Mouse (Mus musculus) left cerebral cortex, adult 18-20 months (tissue): ENCODE measurements around the gene Nr6a1. TPM values are rescaled to one million over a fixed set of nuclear protein-coding genes. Genes with fewer than 3 reads are reported as not detected.

Experiments used
- DNase-seq, 2 experiments: peaks; one replicate each; pipeline ENCODE4 v3.0.0; 2021 to 2022; ENCODE audit warnings: low spot score in 2 of 2, mixed read lengths in 1 of 2
- total RNA-seq, 2 experiments: library from RNA; stranded (reverse); gene quantifications; 2 replicates each; pipeline ENCODE4 v1.2.3; 2021

Gene Nr6a1
- total RNA-seq, 2 experiments from 2014 or later = 10.7 to 11.9 TPM

DNA sequence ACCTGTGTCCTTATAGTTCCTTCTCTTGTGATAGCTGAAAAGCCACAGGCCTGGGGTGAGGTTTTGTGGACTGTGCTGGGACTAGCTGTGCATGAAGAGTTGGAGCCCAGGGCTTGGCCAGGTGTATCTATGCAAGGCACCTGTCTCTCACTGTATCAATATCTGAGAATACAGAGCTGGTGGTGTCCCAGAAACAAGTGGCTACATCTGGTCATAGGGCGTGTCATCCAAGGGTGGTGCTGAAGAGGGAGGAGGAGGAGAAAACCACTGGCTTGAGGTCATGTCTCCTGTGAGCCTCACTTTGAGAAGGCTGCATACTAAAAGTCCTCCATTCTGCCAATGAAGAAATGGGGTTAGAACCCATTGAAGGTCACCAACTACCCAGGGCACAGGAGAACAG lies 10.5 kb upstream of the Nr6a1 start:
- DNase-seq = no peak

DNA sequence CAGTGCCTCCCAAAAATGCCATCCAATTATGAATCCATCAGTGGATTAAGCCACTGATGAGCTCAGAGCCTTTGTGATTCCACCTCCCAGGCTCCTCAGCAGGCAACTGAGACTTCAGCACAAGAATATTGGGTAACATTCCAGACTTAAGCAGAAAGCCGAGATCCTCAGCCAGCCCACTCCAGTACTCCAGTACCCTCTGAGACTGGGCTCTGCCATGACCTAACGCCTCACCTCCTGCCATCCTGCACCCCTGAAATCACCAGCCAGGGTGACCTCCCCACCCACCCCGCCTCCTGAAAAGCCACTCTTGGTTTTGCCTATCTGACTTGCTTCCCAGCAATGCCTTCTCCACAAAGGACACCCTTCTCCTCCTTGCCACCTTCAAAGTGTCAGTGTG lies 9.9 kb upstream of the Nr6a1 start:
- no peak for DNase-seq

DNA sequence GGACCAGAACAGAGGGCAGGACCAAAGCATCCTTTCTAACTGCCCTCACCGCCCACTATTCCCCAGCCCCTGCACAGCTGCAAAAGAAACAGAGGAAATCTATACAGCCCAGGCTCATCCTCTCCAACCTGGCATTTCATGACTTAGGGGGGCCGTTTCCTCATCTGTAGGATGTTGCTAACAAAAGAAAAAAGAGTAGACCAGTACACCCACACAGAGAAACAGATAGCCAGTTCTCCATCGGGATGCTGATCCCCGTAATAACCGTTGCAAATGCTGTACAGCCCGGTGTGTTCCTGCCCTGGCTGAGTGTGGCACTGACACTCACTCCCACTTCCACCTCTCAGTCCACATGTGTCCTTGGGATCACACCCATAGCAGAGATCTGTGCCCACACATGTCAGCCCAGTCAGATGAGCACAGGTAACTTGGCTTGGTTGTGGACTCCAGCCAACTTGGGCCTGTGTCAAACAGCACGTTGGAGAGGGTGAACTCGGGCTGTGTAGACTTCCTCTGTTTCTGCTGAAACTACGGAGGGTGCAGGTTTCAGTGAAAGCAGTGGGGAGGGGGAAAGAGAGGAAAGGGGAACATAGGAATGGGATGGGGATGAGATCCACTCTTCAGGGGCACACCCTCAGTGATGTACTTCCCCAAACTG lies 9.4 kb upstream of the Nr6a1 start:
- no peak for DNase-seq

DNA sequence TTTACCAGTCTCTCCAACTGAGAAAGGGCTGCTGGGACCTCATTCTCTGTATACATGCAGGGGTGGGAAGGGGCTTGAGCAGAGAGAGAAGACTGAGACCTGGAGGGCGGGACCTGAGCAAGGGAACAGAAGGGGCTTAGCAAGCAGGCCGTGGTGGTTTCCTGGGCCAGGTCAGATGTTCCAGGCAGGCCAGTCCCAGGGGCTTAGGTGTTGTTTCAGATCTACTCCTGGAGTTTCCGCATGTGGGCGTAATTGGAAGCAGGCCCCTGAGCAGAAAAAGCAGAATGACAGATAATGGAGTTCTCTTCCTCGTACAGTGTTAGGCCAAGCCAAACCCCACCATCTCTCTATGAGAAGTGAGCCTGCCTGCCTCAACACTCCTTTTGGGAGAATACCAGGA lies 7.4 kb upstream of the Nr6a1 start:
- no peak for DNase-seq

DNA sequence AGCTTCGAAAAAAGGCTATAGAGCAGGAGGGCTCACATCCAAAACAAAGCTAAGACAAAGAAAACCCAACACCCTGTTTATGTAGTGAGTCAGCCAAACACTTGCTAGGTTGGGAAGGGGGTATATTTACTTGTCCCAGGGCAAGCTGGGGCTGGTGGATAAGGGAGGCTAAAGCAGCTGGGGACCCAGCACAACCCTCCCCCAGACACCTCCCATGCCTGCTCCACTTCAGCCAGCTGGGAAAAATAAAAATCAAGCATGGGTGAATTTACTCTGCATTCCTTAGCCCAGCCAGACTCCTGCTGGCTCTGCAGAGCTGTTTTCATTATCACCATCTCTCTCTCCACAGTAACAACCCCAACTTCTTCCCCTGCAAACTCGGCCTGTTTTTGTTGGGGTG lies 6.4 kb upstream of the Nr6a1 start:
- no peak for DNase-seq

DNA sequence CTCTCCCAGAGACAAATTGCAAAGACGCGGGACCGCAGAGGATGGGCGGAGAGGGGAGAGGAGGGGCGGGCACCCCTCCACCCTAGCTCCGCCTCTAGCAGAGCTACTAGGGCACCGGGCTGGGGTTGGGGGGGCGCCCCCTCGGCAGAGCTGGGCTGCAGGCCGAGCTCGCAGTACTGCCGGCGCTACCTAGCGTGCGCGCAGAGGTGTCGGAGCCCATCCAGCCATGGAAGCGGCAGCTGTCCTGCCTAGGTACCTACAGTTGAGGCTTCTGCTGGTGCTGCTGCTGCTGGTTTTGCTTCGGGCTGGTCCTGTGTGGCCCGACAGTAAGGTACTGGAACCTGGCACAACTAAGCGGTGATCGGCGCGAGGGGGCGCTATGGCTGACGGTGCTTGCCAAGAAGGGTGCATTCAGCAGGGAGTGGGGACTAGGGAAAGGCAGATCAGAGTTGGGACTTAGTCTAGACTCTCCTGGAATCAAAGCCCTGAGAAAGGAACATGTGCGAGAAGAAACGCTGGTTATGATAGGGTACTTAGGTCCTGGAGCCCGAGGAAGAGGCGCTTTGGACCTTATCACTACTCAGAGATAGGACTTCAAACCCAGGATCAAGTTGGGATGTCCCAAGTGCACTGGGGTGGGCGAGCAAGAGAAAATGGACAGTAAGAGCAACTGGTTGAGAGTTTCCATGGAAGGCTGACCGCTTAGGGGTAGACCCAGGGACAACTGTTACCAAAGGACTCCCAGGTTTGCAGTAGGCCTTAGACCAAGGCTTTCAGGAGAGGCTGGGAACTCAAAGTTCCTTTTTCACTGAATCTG lies 4.6 kb upstream of the Nr6a1 start, which contains the start of gene Olfml2a:
Olfml2a (plus strand) TSS at position 128 of the 817 bp plus-strand sequence.
- DNase-seq = peak; percentile 50 to 73

DNA sequence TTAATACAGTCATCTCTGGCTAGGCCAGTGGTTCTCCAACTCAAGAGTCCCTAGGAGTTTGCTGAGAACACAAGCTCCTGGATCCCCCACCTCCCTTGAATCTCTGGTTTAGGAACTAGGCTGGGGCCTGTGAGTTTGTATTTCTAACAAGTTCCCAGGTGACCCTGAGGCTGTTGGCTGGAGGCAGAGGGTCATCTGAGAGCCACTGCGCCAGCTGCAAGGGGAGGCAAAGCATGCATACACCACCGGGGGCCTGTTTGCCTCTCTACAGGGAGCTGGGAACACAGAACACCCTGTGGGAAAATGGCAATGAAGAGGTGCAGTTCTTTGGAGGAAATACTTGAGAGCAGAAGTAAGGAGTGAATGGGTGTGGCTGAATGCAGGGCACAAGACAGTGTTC lies 2.8 kb upstream of the Nr6a1 start:
- no peak for DNase-seq

DNA sequence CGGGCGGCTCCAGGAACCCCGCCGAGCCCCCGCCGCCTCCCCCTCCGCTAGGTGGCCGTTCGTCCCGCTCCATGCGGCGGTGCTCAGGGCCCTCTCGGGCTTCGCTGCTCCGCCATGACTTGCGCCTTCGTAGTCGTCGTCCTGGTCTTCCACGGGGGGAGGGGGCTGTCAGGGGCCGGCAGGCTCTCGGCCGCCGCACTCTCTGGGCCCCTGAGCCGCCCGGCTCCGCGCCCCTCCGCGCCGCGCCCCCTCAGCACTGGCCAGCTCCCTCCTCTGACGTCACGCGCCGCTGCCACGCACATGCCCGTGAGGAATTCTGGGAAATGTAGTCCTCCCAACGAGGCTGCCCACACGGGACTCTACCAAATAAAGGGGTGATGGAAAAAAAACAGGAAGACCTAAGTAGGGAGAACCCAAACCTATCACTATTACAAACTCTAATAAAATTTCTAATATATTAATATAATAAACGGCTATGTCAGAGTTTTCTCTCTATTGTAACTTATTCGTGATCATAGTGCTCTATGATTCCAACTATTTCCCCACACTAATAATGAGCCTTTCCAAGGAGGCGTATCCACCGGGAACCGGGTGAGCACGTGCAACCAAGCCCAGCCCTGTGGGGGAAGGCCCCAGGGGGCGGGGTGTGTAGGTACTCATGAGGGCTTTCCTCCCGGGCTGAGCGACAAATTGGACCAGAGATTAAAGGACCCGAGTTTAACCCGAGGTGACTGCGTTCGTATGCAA lies 1.2 kb downstream of the Nr6a1 start:
- peak; percentile 93 for DNase-seq

DNA sequence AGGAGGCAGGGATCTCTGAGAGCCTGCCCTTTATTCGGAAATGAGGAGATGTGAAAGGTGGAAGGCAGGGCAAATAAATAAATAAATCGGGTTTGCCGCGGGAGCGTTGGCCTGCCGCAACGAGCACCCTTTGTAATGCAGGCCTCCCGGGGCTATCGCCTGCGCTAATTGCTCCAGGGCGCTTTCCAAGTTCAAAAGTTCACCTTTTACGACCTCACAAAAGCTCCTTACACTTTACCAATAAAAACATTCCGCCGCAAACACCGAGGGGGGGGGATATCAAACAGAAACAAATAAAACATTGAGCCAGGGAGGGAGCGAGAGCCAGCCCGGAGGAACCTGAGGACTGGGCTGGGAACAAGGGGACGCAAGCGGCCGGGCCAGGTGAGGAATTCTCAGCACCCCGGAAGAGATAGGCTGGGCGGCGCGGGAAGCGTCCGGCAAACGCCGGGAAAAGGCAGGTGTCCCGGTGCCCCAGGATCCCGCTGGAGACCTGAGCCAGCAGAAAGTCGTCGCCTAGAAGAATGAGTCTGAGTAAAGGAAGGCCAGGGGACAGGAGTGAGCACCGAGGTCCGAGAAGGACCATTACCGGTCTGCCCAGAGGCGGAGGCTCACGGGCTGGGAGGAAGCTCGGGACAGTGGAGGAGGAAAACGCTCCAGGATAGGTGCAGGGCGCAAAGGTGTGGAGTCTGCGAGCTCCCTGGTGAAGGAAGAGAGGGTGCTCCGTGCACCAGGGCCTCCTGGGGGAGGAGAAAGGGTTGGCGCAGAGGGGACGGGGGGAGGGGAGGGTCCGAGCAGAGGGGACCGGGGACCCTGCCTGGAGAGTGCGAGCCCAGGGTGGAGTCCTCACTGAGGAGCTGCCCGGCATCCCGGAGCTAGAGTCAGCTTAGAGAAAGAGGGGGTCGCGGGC lies 2.1 kb downstream of the Nr6a1 start:
- DNase-seq = peak in 1 of 2 experiments; percentile 17

DNA sequence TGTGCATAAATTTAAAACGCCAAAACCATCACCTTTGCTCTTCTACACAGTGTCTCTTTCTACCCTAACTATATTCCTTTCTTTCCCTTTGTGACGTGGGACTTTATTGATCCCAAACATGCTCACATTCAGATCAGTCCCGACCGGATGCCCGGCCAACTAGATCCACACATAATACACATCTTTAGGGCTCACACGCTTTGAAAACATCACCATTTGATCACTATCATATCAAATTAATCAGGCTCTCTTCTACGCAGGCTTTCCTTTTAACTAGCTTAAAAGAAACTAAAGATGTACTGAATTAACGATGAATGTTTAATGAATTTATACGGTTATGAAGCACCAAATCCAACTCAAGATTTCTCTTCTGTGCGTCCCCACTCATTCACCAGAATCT lies 2.9 kb downstream of the Nr6a1 start:
- no peak for DNase-seq

DNA sequence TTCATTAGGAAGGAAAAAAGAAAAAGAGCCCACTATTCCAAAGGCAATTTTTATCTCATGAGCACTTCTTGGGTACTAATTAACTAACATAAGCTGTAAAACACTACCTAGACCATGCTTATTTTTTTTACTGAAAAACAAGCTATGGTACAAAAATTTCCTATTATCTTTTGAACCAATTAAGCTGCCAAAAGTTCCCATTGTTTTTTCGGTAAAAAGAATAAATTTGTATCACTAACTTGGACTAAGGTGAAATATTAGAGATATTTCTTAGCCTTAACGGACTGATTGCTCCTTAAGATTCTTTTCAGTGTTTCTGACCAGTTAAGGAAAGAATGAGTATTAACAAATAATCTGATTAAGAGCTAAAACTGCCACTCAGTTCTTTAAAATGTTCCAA lies 3.6 kb downstream of the Nr6a1 start:
- no peak for DNase-seq

DNA sequence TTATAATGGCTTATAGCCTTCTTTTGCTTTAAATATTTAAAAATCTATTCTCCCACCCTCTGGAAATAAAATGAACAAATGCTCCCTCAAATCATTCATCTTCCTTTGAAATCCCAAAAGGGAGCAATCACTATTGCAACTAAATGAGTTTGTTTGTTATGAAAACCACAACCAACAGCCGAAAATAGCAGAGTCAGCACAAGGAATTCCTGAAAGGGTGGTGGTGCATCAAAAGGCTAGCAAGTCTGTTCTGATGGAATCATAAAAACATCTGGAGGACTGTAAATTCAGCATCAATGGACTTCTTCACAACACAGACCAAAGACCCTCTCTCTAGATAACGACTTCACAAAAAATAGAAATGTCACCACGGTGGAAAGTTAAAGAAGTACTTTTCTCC lies 4.0 kb downstream of the Nr6a1 start:
- DNase-seq = no peak

DNA sequence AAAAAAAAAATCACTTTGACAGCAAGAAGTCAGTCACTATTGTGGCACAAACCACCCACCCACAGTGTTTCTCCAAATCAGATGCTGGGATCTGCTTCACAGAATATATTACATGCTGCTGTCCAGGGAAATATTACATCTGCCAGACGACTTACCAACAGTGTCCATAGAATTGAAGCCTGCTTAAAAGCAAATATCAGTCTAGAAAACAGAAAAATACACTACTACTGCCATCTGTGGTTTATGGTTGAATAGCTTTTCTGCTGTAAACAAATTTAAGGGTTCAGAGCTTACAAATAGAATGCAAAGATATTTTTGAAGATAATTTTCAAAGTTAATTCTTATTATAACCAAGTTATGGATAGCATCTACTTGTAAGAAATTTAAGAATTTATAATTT lies 6.1 kb downstream of the Nr6a1 start:
- DNase-seq = no peak

DNA sequence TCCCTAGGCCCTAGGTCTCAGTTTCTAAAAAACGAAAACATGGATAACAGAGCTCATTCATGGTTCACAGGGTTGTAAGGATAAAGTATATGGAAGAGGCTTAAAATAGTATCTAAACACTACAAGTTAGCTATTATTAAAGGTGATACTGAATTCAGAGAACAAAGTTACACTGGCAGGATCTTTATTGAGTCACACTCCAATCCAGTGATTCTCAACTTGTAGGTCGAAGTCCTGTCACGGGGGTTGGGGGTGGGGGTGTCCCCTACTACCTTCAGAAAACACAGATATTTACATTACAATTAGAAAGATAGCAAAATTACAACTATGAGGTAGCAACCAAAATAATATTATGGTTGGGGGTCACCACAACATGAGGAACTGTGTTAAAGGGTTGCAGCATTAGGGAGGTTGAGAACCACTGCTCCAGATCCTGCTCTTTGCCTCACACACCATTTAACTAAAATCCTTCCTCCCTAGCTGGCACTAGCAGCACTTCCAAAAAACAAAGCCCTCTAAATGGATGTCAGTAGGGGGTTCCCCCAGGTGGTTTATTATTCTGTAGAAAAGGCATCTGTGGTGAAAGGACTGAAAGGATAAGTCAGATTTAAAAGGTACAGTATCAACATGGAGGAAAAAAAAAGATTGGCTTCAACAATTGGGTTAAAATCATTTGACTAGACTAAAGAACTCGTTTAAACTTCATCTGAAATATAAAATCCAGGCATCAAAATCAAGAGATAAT lies 10.4 kb downstream of the Nr6a1 start:
- no peak for DNase-seq

DNA sequence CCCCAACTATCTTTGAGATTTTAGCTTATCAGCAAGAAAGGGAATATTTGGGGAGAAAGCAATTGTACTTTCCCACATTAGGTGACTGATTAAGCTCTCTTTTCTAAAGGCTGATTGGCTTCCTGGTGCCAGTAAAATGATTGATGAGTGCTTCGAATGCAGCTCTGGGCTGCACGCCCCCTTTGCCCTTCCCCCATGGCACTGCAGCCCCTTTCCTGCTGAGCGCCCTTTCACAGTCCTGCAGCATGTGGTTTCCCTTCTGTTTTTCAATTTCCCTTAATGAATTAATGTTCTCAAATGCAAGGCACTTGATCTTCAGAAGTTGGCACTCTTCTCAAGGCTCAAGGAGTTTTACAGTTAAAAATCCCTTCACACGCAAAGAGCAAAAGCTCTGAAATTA lies 12.5 kb downstream of the Nr6a1 start:
- no peak for DNase-seq

DNA sequence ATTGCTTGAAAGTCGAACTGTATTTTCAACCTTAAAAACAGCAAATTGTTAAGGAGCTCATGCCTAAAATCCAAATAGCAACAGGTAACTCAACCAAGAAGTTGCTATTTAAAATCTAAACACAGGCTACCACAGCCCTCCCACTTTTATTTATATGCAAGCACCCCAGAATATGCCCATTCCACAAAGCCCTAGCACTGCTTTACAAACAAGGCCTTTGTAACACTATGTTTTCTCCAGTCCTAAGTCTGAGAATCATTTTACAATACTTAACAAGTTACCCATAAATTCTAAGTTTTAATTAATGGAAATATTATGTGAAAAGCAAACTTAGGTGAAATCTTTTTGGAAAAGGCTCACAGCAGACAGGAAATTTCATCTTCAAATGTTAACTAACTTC lies 13.0 kb downstream of the Nr6a1 start:
- DNase-seq = no peak

DNA sequence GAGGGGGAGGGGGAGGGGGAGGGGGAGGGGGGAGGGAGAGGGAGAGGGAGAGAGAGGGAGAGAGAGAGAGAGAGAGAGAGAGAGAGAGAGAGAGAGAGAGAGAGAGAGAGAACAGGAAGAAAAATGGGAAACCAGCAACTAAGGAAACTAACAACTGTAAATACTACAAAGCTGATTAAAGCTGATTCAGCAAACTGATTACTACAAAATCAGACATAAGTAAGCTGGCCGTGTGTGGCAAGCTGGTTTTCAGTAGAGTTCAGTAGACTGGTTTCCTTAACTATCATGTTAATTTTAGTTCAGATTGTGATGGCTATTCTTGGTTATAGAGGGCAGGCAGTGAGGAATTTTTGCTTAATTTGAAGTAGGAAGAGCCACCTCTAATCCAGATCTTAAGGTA lies 18.9 kb downstream of the Nr6a1 start:
- DNase-seq = no peak

DNA sequence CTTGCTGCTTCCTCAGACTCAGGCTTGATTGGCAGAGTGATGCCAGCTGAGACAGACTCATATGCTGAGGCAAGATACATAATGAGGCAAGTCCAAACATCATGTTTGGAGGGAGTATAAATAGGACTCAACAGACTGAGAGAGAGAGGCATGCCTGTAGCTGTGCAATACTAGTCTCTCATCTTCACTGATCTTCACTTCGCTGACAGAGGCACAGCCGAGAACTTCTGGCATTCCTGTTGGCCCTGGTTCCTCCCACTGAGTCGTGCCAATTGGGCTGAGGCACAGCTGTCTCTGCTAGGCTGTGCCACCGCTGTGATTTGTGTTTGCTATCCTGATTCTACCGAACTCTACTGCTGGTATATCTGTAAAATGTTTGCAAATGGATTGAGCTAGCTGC lies 21.4 kb downstream of the Nr6a1 start:
- peak; percentile 44 to 49 for DNase-seq

DNA sequence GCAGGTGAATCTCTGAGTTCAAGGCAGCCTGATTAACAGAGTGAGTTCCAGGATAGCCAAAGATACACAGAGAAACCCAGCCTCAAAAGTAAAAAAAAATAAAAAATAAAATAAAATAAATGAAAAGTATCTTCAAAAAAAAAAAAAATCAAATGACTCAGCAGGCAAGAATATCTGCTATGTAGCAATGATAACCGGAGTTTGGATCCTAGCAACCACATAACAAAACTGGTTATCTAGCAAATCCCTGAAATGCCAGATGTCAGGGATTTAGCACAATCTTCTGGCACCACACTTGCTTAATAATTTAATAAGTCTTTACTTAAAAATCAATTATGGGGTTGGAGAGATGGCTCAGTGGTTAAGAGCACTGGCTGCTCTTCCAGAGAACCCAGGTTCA lies 23.2 kb downstream of the Nr6a1 start:
- no peak for DNase-seq

DNA sequence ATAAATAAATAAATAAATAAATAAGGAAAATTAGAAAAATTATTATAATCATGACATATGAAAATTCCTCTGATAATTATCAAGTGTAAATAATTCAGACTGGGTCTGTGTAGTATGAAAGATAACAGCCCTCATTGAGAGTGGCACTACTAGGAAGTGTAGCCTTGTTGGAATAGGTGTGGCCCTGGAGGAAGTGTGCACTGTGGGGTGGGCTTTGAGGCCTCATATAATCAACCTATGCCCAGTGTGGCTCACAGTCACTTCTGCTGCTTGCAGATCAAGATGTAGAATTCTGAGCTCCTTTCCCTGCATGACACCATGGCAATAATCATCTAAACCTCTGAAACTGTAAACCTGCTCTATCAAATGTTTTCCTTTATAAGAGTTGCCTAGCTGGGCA lies 24.6 kb downstream of the Nr6a1 start:
- DNase-seq = no peak
